Mouse (Mus musculus) neural tube, embryonic 10.5 days (tissue): ENCODE measurements around the gene Gm49673.
A peak's percentile ranks its signal among the peaks of the same experiment; 100 is the strongest.
"Not testable (repeated sequence)": the region's sequence is repeated elsewhere in the genome, so short reads cannot be mapped to it uniquely, and the experiment has no call there.

ENCODE experiments used
- DNase-seq: peaks from one replicate; pipeline ENCODE4 v3.0.0-alpha.2; 2017; ENCODE audit warnings: low spot score; ENCODE audit errors: extremely low spot score

Gene Gm49673

DNA sequence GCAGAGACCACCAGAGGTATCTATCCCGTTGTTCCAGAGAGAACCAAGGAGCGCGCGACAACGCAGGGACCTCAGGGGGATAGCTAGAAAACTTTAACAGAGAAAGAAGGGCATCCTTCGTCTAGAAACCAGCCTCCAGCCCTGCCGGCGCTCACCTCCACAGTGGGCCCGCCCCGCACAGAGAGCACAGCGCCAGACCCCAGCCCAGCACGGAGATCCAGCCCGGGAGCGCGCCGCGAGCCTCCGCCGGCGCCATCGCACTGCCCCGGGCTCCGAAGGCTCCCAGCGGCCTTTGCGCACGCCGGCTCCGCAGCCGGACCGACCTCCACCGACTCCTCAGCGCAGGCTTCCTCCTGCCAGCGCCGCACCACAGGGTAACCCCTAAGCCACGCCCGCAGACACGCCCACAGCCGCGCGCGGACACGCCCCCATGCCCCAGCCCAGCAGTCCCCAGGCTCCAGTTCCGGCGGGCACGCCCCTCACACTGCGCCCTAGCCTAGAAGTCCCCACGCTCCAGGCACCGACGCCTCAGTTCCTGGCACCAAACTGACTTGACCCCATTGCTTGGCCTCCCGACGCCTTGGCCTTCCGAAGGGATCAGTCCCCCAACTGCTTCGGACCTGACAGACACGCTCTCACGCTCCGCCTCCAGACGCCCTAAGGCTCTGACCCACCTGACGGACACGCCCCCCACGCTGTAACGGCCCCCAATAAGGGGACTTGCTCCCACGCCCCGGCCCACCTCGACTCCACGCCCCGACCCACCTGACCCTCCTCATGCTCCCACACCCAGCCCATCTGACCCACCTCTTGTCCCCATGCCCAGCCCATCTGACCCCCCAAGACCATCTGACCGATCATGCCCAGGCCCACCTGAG, at the start of gene Gm49673, which contains the start of gene Rnaset2a:
Gene Gm49673, minus strand, starts transcription at position 350 of the 878 bp plus-strand sequence.
Gene Rnaset2a, minus strand, starts transcription at position 659 of the 878 bp plus-strand sequence.
- peak; percentile 51 for DNase-seq

DNA sequence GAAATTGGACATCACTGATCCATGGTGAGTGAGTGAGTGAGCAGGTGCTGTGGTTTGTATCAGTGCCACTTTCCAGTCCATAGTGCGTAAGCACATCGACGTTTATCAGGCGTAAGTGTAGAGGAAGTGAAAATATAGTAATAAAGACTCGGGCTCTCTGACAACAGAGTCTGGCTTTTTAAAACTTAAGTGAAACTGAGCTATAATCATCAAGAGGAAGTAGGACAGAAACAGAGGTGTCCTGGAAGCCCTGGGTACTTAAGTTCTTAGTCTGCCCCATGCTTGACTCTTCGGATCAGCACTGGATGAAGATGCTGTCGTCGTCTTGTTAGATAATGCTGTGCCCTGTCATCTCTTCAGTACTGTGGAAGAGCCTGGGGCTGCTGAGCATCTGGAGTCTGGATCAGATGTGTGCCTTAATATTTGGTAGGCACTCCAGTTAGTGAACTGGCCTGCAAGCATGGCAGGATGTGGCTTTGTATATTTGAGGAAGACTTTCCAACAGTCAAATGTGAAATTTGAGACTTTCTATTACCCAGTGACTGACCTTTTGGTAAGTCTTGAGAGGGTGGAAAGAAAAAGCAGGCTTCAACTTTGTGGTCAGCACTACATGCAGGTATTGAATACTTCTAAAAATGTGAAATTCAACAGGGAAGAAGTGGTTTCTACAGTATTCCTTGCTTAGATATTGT, 48.2 kb upstream of the Gm49673 start:
- DNase-seq, result no peak

DNA sequence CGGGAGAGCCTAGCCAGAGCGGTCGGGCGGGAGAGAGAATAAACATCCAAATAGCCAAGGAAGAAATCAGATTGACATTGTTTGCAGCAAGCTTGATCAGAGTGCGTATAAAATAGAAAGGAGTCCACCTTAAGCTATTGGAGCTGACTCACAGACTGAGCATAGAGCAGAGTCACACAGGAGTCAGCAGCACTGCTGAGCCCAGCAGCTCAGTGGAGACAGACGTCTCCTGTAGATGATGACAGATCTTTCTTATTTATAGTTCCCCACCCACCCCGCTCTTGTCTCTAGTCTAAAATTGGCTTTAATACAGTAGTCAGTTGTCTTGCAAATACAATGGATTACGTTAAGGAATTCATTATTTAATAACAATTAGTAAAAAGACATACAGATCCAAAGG, 46.1 kb upstream of the Gm49673 start:
- no peak for DNase-seq

DNA sequence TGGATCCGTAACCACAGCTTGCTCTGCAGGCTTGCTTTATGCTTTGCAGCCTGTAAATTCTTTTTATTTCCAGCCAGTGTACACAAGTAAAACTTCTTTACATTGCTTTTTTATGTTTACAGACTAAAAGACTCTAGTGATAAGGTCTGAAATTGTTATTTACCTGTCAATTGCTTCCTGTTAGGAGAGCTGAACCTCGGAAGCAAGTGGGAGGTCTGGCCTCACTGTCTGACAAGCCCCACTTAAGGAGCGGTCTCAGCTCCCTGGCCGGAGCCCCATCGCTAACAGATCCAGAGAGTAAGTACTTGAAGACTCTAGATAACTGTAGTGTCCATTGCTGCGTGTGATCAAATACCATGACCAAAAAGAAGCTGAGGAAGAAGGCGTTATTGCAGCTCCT, 36.6 kb upstream of the Gm49673 start:
- no peak for DNase-seq

DNA sequence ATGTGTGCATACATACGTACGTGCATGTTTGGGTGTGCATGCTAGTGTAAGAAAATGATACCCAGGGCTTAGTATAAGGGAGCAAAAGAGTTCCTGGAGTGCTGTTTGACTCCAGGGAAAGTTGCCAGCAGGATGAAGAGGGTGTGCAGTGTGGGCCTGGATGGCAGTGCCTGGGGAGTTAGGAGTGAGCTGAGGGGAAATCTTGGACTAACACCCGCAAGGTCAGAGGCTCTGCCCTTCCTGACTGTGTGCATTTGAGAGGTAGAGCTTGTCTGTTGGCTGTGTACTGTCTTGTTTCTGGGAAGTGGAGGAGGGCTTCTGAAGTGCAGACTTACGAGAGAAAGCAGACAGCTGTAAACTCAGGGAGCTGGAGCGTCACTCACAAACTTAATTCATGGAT, 36.2 kb upstream of the Gm49673 start:
- no peak for DNase-seq

DNA sequence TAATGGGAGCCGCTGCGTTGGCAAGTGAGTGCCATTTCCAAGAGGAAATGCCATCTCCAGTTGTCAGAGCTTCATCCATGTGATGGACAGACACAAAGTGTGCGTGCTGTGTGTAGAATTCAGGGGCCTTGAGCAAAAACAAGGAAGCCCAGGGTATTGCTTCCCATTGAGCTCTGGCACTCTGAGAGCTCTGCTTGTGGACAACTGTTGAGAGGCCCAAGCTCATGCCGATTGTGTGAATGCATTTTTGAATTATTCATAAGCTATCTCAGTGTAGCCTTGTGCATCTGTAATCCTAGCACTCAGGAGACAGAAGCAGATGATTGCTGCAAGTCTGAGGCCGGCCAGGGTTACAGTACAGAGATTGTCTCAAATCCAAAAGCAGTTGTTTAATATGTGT, 29.5 kb upstream of the Gm49673 start:
- no peak for DNase-seq

DNA sequence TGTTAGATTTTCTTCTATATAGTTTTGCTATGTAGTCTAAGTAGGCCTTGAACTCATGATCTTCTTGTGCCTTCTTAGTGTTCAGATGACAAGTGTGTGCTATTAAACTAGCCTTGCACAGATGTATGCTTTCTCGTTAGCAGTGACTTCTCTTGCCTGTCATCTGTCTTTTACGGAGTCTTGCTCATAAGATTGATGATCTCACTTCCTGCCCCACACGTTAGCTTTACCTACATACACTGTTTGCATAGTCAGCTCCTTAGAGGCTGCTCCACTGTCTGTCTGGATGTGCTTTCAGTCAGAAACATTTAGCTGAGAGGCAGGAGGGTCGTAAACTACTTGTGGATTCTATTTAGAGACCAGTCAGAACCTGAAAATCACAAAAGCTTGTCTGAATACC, 23.5 kb upstream of the Gm49673 start:
- no peak for DNase-seq

DNA sequence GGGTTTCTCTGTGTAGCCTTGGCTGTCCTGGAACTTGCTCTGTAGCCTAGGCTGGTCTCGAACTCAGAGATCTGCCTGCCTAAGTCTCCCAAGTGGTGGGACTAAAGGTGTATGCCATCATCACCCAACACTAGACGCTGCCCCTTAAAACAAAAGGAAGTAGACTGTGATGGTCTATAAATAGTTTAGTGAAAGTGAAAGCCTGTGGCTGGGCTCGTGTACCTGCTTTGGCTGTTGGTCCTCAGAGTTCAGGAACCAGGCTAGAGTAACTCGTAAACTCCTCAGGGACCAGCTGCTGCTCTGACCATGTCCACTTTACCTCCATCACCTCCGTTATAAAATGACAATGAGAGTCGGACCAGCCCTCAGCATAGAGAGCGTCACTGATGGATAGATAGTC, 22.7 kb upstream of the Gm49673 start:
- DNase-seq, result no peak

DNA sequence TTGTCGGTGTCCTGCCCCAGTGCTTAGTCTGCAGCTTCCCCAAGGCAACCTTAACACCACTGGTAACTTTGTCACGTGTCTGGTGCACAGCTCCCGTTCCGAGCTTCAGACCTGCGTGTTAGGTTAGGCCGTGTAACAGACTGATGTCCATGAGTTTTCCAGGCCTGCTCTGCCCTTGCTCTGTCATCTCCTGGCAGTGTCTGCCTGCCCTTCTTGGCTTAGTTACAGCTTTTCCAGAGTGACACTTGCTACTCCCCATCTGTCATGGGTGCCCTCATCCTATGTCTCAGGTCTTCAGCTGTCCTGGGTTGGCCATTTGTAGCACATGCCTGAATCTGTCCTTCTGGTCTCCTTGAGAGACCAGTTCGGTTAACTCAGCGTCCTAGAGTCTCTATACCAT, 19.8 kb upstream of the Gm49673 start:
- not testable (repeated sequence) for DNase-seq

DNA sequence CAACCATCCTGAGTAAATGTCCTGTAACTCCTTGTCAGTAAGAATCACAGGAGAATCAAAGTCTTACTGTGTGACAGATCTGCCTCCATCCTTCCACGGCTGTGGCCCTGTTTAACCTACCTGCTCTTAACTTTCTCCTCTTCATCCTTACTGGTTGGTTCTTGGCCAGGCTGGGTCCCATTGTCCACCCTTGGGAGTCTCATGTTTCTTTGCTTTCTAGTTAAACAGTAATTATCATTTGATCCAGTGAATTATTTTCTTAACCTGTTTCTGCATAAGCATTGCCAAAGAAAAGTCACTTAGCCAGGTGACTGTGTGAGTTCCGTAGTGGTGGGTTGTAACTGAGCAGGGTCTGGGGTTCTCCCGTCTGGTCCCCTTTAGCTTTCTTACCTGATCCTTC, 18.9 kb upstream of the Gm49673 start:
- DNase-seq, result not testable (repeated sequence)

DNA sequence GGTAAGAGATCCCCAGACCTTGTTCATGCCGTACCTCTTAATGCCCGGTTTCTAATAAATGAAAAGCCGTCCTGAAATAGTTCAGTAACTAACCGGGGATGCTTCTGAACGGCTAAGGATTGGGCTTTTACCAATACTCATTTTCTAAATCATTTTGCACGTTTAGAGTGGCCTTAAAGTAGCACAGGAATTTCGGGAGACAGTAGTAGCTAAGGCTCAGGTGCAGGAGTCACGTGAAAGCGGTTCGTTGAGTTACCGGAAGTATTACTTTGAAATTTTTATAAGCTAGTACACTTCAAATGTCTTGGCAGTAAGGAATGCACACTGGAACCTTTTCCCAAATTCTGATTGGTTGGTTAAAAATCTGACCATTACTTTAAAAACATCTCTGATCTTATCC, 18.4 kb upstream of the Gm49673 start:
- DNase-seq, result not testable (repeated sequence)

DNA sequence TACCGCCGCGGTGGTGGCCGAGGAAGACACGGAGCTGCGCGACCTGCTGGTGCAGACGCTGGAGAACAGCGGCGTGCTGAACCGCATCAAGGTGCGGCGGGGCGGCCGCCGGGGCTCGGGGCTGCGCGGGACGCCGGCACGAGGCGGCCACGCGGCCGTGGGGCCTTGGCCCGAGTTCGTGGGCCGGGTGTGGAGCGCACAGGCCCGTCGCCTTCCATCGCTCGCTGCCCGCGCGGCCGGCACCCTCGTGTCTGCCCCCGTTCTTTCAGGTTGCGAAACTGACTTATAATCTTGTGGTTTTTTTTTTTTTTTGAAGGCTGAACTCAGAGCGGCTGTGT, 18.0 kb upstream of the Gm49673 start:
- DNase-seq, result peak; percentile 20

DNA sequence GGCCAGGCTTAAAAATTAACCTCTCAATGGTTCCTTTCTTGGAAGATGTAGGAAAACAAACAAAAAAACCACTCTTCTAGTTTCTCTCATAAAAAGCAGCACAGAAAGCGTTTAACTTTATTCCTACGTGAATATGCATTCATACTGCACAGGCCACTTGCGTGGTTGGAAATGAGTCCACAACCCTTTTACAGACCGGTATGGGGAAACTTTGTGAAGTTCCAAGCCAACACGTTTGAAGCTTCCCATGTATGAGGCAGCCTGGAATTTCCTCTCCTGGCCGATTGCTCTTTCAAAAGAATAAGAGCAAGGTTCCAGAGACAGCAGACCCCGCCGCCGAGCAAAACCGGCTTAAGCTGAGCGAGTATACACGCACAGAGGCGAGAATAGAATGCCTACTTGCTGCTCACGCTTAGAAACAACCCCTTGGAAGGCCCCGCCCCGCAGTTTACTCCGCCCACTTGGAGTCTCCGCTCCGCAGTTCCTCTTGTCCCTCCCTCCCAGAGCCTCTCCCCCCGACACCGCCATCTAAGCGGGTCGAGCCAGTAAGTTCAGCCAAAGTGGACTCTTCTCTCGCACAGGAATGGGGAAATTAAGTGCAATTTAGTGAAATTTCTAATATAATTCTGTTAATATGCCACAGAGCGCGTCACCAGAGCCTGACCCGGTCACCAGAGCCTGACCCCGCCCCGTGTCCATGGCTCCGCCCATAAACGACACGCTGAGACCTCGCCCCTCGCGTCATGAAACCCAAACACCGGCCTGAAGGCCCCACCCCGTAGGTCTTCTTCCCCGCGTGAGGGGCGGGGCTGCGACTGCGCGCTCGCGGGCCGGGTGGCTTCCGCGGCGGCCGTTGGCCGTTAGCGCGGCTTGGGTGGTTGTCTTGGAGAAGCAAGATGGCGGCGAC, 17.4 kb upstream of the Gm49673 start, which contains the start of gene Fgfr1op:
Gene Fgfr1op, plus strand, starts transcription at position 801 of the 907 bp plus-strand sequence.
- not testable (repeated sequence) for DNase-seq

DNA sequence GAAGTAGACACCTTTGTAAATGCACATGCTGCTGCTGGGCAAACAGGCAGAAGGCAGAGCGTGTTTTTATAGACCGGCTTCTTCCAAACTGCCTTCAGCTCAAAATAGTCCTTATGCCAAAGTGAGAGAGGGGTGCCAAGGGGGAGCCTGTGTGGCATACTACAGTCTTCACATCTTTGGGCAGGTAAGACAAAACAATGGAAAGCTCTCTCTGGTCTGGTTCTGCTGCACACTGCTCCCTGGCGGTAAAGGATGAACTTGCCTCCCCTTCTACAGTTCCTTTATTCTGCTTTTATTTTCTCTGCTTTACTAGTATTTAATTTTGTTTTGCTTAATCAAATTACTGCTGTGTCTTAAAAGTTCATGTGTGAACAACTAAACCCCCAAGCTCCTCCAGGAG, 13.4 kb upstream of the Gm49673 start:
- DNase-seq, result not testable (repeated sequence)

DNA sequence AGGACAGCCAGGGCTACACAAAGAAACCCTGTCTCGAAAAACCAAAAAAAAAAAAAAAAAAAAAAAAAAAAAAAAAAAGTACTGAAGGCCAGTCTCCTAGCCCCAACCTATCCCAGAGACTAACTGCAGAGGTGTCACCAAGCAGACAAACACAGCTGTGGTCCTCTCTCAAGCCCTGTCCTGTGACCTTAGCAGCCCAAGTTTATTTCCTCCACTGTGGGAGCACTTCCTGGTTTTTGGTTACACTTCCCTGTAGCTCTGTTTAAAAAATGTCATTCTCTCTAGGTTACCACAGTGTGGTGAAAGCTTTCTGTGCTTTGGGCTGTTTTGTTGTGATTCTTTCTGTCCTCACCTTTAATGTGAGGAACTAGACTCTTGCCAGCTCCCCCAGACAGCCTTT, 11.0 kb upstream of the Gm49673 start:
- not testable (repeated sequence) for DNase-seq

DNA sequence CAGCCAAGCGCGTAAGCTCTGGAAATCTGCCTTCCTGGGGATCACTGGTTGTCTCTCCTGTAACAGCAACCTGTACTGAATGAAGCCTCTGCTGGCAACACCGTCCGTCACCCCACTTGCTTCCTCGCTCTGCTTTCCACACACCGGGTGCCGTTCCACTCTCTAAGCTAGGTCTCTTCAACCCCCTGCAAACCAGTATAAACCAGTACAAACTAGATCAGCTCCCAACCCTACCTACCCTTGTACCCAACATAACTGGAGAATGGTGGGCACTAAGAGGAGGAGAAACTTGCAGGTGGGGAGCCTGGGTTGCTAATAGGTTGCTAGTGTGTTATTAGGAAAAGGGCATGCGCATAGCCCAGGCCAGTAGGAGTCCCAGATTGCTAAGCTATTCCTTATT, 8.4 kb upstream of the Gm49673 start:
- not testable (repeated sequence) for DNase-seq

DNA sequence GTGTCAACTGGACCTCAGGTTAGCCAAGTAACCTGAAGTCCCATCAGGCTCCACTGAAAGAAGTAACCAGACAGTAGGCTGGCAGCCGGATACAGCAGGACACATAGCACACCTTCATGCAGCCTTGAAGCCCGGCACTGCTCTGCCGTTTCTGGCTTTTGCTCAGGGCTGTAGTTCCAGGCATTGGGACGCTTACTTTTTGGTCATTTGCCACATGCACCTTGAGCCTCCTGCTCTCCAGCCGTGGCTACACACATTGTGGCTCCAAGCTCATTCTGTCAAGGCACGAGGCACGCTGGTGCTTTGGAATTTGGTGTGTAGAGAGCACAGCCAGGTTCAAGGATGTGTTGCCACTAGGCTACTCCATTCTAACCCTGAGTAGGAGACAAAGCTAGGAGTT, 7.4 kb upstream of the Gm49673 start:
- DNase-seq, result not testable (repeated sequence)

DNA sequence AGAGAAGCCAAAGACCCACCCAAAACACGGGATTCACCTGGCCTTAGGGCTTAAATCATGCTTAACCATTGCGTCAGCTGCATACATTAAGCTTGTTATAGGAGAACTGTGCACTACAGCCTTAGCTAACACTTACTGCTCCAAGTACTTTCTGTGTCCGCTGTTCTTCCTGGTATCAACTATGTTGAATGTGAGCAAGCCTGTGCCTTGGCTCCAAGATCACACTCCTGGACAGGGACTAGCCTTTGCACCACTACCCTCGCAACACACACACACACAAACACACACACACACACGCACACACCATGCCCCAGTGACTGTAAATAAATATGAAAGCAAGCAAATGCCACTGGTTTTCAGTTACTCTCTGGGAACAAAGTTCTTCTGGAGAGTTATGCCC, 657 bp downstream of the Gm49673 start:
- DNase-seq, result peak; percentile 17

DNA sequence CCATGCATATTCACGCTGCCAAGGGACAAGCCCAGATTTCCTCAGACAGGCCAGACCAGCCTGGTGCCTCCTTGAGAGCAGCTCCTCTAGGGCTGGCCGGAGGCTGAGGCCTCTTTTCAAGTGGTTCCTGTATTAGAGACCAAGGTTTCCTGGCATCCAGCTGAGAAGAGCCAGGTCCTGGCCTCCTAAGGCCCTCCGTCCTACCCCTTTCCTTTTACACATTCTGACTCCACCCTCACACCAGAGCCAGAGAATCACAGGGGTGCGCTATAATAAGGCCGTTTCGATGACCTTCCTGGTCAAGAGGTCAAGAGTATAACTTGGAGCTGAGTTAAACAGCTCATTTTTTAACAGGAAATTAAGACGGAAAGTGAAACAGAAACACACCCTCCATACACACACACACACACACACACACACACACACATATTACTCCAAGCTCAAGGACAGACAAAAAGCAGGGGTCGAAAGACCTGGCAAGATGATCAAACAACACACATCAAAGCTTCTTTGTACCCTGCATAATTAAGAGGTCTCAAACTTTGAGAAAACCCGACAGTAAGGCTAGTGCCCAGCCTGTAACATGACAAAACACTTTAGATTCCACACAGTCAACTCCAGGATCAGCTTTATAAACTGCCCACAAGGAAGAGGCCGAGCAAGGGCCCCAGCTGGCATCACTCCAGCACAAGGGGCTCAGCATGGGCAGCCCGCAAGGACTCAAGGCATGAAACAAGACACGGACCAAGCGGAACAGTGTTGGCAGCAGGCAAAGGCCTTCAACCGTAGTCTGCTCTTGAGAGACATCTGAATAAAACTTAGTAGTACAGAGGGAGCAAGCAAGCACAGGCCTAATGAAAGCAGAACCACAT, 3.5 kb downstream of the Gm49673 start:
- DNase-seq, result not testable (repeated sequence)

DNA sequence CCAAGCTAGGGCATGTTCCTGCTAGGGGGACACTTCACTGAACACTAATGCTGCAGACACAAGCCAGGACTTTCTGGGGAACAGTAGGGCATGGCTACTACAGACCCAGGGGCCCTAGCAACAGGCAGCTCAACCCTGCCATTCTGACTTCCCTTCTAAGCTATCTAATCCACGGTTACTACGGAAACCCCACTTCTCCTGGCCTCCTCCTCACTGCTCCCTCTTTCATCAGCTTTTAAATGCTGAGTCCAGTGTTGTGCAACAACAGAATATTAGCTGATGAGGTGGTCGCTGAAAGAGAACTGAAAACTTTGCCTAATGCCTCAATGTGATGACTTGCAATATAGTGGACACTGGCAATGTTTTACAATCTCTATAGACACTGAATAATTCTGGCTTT, 7.4 kb downstream of the Gm49673 start:
- not testable (repeated sequence) for DNase-seq
